Mouse (Mus musculus): ENCODE results near the gene Olfm1. TPM values are rescaled to one million over a fixed set of nuclear protein-coding genes. Genes with fewer than 3 reads are reported as not detected.

Olfm1 gene
- polyA plus RNA-seq, 1 experiment from 2014 or later, result 11.7 TPM

DNA sequence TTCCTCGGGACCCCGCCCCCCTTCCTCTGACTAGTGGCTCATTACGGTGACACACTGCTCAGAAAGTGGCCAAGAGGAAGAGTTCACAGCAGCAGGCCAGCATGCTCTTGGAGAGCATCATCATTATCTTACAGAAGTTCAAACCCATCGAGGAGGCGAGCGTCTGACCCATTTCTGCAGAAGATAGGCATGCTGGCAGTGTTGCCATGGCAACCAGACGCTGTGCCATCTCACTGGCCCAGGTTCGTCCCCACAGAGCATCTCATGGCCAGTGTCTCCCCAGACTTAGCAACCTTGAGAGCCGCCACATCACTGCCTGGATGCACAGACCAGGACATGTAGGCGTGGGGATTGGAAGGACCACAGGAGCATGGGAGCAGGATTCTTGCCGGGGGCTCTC, 54.3 kb downstream of the Olfm1 start:
- H3K4me3 ChIP-seq (ENCODE audit: control insufficient read depth in 1 of 2, insufficient read depth in 1 of 2, low read depth in 1 of 2, low read length in 2 of 2), result no peak overlapping the region
- peaks cover 4% of the 10 kb centered on the region for H3K27me3 ChIP-seq (ENCODE audit: control insufficient read depth, insufficient read depth, low read length)
- H3K4me1 ChIP-seq (ENCODE audit: control insufficient read depth in 2 of 2, insufficient read depth in 2 of 2, low read length in 2 of 2), result no peaks in the 10 kb centered on the region
- no peak for ATAC-seq (ENCODE audit: insufficient number of reproducible peaks, insufficient read depth, low FRiP score, low read depth)
- H3K9me3 ChIP-seq (ENCODE audit: control insufficient read depth, low read length), result no peaks in the 10 kb centered on the region
- H3K4me2 ChIP-seq (ENCODE audit: low read length), result no peak overlapping the region
- H3K36me3 ChIP-seq (ENCODE audit: control insufficient read depth, insufficient read depth, low read length), result no peaks in the 10 kb centered on the region
- WGBS, result 75% methylated on average over 11 of the region's 11 CpGs
- no peak overlapping the region for H3K9ac ChIP-seq (ENCODE audit: low read length)
- no peak overlapping the region for H3K27ac ChIP-seq (replicated peaks in 1 of 2; ENCODE audit: control insufficient read depth in 1 of 2, insufficient read depth in 1 of 2, low read depth in 2 of 2, low read length in 2 of 2)

DNA sequence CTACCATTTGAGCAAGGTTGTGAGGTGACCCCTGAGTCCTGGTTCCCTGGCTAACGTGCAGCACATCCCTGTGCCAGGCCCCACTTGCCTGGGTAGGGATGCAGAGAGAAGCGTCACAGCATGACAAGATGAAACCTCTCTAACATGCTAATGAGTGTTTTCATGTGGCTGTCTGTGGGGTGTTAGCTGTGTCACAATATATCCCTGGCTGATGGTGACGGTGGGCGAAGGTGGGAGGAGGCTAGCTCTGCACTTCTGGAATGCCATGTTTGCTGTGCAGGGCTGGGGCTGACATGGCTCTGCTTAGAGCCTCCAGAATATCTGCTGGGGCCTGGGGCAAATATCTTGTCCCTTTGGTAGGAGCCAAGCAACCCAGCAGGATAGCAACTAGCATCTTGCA, 59.8 kb downstream of the Olfm1 start:
- no peak overlapping the region for H3K27ac ChIP-seq (replicated peaks in 1 of 2; ENCODE audit: control insufficient read depth in 1 of 2, insufficient read depth in 1 of 2, low read depth in 2 of 2, low read length in 2 of 2)
- ATAC-seq (ENCODE audit: insufficient number of reproducible peaks, insufficient read depth, low FRiP score, low read depth), result no peak
- H3K27me3 ChIP-seq (ENCODE audit: control insufficient read depth, insufficient read depth, low read length), result peaks cover 15% of the 10 kb centered on the region; the same call in 1 of the 2 replicates
- no peak overlapping the region for H3K4me2 ChIP-seq (ENCODE audit: low read length)
- no peaks in the 10 kb centered on the region for H3K4me1 ChIP-seq (ENCODE audit: control insufficient read depth in 2 of 2, insufficient read depth in 2 of 2, low read length in 2 of 2)
- 76% methylated on average over 4 of the region's 4 CpGs for WGBS
- no peaks in the 10 kb centered on the region for H3K36me3 ChIP-seq (ENCODE audit: control insufficient read depth, insufficient read depth, low read length)
- H3K4me3 ChIP-seq (ENCODE audit: control insufficient read depth in 1 of 2, insufficient read depth in 1 of 2, low read depth in 1 of 2, low read length in 2 of 2), result no peak overlapping the region
- no peaks in the 10 kb centered on the region for H3K9me3 ChIP-seq (ENCODE audit: control insufficient read depth, low read length)
- no peak overlapping the region for H3K9ac ChIP-seq (ENCODE audit: low read length)

DNA sequence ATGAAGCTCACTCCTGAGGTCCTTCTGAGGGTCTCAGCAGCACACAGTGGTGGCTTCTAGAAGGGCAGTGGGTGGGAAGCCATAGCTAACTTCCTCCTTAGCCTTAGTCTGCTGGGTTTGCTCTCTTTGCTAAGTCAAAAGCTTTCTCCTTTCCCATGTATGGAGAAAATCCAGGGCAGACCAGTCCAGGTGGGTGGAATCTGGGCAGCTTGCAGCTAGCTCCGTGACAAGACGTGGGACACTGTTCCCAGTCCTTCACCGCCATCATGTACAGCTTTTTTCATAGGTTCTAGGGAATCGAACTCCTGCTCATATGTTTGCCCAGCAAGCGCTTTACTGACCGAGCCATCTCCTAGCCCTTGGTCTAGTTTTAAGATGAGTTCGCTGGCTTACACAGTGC, 63.2 kb downstream of the Olfm1 start:
- H3K27ac ChIP-seq (replicated peaks in 1 of 2; ENCODE audit: control insufficient read depth in 1 of 2, insufficient read depth in 1 of 2, low read depth in 2 of 2, low read length in 2 of 2), result no peak overlapping the region
- no peaks in the 10 kb centered on the region for H3K36me3 ChIP-seq (ENCODE audit: control insufficient read depth, insufficient read depth, low read length)
- WGBS, result 86% methylated on average over 7 of the region's 7 CpGs
- H3K9ac ChIP-seq (ENCODE audit: low read length), result no peak overlapping the region
- ATAC-seq (ENCODE audit: insufficient number of reproducible peaks, insufficient read depth, low FRiP score, low read depth), result no peak
- no peak overlapping the region for H3K4me2 ChIP-seq (ENCODE audit: low read length)
- no peaks in the 10 kb centered on the region for H3K4me1 ChIP-seq (ENCODE audit: control insufficient read depth in 2 of 2, insufficient read depth in 2 of 2, low read length in 2 of 2)
- H3K27me3 ChIP-seq (ENCODE audit: control insufficient read depth, insufficient read depth, low read length), result peaks cover 11% of the 10 kb centered on the region; the same call in 1 of the 2 replicates
- H3K4me3 ChIP-seq (ENCODE audit: control insufficient read depth in 1 of 2, insufficient read depth in 1 of 2, low read depth in 1 of 2, low read length in 2 of 2), result no peak overlapping the region
- H3K9me3 ChIP-seq (ENCODE audit: control insufficient read depth, low read length), result no peaks in the 10 kb centered on the region

DNA sequence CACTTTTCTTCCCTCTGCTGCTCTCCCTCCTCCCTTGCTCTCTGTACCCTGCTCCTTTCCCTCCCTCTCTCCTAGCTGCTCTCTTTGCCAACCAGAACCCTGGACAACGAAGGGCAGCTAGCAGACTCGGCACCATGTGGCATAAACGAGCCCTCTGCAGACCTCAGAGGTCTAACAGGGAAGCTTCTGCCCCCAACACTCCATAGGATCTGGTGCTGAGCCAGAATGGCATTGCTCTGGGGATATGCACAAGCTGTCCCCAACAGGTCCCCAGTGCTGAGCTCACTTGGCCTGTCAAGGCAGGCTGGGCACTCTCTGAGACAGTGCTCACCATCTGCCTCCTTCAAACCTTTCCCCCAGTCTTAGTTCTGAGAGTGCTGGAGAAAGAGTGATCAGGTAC, 68.6 kb downstream of the Olfm1 start:
- 73% methylated on average over 3 of the region's 3 CpGs for WGBS
- Histone ChIP-seq H3K36me3 (ENCODE audit: control insufficient read depth, insufficient read depth, low read length) (no peaks in the 10 kb centered on the region), H3K27me3 (ENCODE audit: control insufficient read depth, insufficient read depth, low read length) (peaks cover 2% of the 10 kb centered on the region; the same call in 1 of the 2 replicates), H3K9me3 (ENCODE audit: control insufficient read depth, low read length) (no peaks in the 10 kb centered on the region), H3K27ac (replicated peaks in 1 of 2; ENCODE audit: control insufficient read depth in 1 of 2, insufficient read depth in 1 of 2, low read depth in 2 of 2, low read length in 2 of 2) (no peak overlapping the region), H3K4me1 (ENCODE audit: control insufficient read depth in 2 of 2, insufficient read depth in 2 of 2, low read length in 2 of 2) (peaks cover 0 to 2% of the 10 kb centered on the region in 2 experiments; a peak in 1 of 4 replicates), H3K9ac (ENCODE audit: low read length) (no peak overlapping the region), H3K4me3 (ENCODE audit: control insufficient read depth in 1 of 2, insufficient read depth in 1 of 2, low read depth in 1 of 2, low read length in 2 of 2) (no peak overlapping the region), H3K4me2 (ENCODE audit: low read length) (no peak overlapping the region)
- no peak for ATAC-seq (ENCODE audit: insufficient number of reproducible peaks, insufficient read depth, low FRiP score, low read depth)

DNA sequence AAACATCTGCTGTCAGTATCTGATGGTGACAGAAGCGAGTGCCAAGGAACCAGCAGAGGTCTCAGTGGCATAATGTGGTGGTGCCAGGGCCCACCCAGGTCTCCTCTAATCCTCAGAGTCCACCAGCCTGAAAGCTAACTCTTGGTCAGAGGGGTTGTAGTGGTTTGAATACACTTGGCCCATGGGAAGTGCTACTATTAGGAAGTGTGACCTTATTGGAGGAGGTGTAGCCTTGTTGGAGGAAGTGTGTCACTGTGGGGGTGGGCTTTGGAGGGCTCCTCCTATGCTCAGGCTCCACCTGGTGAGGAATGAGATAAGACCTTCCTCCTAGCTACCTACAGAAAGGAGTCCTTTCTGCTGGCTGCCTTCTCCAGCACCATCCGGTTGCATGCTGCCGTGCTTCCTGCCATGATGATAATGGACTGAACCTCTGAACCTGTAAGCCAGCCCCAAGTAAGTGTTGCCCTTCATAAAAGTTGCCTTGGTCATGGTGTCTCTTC, 75.0 kb downstream of the Olfm1 start:
- Histone ChIP-seq H3K9ac (ENCODE audit: low read length) (no peak overlapping the region), H3K4me1 (ENCODE audit: control insufficient read depth in 2 of 2, insufficient read depth in 2 of 2, low read length in 2 of 2) (peaks cover 0 to 5% of the 10 kb centered on the region in 2 experiments; a peak in 1 of 4 replicates), H3K9me3 (ENCODE audit: control insufficient read depth, low read length) (no peaks in the 10 kb centered on the region), H3K27ac (replicated peaks in 1 of 2; ENCODE audit: control insufficient read depth in 1 of 2, insufficient read depth in 1 of 2, low read depth in 2 of 2, low read length in 2 of 2) (no peak overlapping the region), H3K27me3 (ENCODE audit: control insufficient read depth, insufficient read depth, low read length) (no peaks in the 10 kb centered on the region), H3K4me2 (ENCODE audit: low read length) (no peak overlapping the region), H3K36me3 (ENCODE audit: control insufficient read depth, insufficient read depth, low read length) (no peaks in the 10 kb centered on the region), H3K4me3 (ENCODE audit: control insufficient read depth in 1 of 2, insufficient read depth in 1 of 2, low read depth in 1 of 2, low read length in 2 of 2) (no peak overlapping the region)
- 75% methylated on average over 3 of the region's 3 CpGs for WGBS
- ATAC-seq (ENCODE audit: insufficient number of reproducible peaks, insufficient read depth, low FRiP score, low read depth), result no peak

DNA sequence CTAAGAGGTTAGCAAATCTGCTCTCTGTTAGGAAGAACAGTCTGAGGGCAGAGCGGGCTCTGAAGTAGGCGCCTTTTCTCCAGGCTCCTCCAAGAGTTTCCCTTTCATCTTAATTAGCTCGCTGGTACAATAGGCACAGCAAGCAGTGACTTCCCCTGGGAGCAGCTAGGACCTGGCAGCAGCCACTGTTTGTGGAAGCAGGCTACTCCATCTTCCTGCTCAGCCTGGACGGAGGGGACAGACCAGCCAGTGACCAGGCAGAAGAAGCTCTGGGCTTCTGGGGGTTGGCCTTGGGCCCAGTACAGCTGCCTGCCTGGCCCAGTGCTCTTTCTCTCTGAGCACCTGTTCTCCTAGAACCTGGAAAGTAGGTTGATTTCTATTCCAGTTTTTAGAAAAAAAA, 77.8 kb downstream of the Olfm1 start:
- no peak for ATAC-seq (ENCODE audit: insufficient number of reproducible peaks, insufficient read depth, low FRiP score, low read depth)
- Histone ChIP-seq H3K9ac (ENCODE audit: low read length) (no peak overlapping the region), H3K9me3 (ENCODE audit: control insufficient read depth, low read length) (no peaks in the 10 kb centered on the region), H3K4me3 (ENCODE audit: control insufficient read depth in 1 of 2, insufficient read depth in 1 of 2, low read depth in 1 of 2, low read length in 2 of 2) (no peak overlapping the region), H3K36me3 (ENCODE audit: control insufficient read depth, insufficient read depth, low read length) (no peaks in the 10 kb centered on the region), H3K4me1 (ENCODE audit: control insufficient read depth in 2 of 2, insufficient read depth in 2 of 2, low read length in 2 of 2) (peaks cover 0 to 5% of the 10 kb centered on the region in 2 experiments; a peak in 1 of 4 replicates), H3K4me2 (ENCODE audit: low read length) (no peak overlapping the region), H3K27me3 (ENCODE audit: control insufficient read depth, insufficient read depth, low read length) (no peaks in the 10 kb centered on the region; the same call in 1 of the 2 replicates), H3K27ac (replicated peaks in 1 of 2; ENCODE audit: control insufficient read depth in 1 of 2, insufficient read depth in 1 of 2, low read depth in 2 of 2, low read length in 2 of 2) (no peak overlapping the region)
- 31% methylated on average over 4 of the region's 4 CpGs for WGBS

DNA sequence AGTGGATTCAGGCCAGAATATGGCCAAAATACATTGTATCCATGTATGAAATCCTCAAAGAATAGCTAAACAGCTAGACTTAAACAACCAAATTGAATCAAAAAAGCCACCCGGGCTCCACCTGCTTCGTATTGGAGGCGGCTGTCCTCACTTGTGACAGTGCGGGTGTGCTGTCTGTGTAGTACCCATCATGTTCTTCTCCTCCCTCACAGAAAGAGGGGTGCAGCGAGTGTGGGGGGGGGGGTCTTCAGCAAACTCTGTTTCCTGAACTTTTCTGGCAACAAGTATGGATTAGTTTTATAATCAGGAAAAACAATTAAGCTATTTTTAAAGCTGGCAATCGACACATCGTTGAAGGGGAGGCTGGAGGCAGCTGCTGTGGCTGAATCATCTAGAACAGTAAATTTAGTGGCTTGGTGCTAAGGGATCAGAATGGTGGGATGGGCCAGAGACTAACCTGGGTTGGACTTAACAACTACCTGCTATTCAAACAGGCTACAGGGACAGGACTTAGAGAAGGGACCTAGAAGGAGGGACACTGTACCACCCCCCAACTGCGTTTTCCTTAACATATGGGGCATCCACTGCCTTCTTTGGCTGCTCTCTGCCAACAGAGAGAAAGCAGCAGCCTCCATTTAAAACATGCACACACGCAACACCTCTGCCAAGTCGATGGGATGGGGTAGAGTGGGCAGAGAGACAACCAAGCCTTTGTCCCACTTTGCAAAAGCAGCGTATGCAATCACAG, 79.6 kb downstream of the Olfm1 start:
- Histone ChIP-seq H3K27ac (replicated peaks in 1 of 2; ENCODE audit: control insufficient read depth in 1 of 2, insufficient read depth in 1 of 2, low read depth in 2 of 2, low read length in 2 of 2) (no peak overlapping the region), H3K4me1 (ENCODE audit: control insufficient read depth in 2 of 2, insufficient read depth in 2 of 2, low read length in 2 of 2) (peaks cover 0 to 7% of the 10 kb centered on the region in 2 experiments; a peak in 1 of 4 replicates), H3K4me3 (ENCODE audit: control insufficient read depth in 1 of 2, insufficient read depth in 1 of 2, low read depth in 1 of 2, low read length in 2 of 2) (no peak overlapping the region), H3K9me3 (ENCODE audit: control insufficient read depth, low read length) (no peaks in the 10 kb centered on the region), H3K4me2 (ENCODE audit: low read length) (no peak overlapping the region), H3K27me3 (ENCODE audit: control insufficient read depth, insufficient read depth, low read length) (no peaks in the 10 kb centered on the region; the same call in 1 of the 2 replicates), H3K36me3 (ENCODE audit: control insufficient read depth, insufficient read depth, low read length) (no peaks in the 10 kb centered on the region), H3K9ac (ENCODE audit: low read length) (no peak overlapping the region)
- 76% methylated on average over 11 of the region's 11 CpGs for WGBS
- ATAC-seq (ENCODE audit: insufficient number of reproducible peaks, insufficient read depth, low FRiP score, low read depth), result no peak
